Mouse (Mus musculus): ENCODE measurements around the gene Fh1. TPM values are rescaled to one million over a fixed set of nuclear protein-coding genes. Genes with fewer than 3 reads are reported as not detected.

Gene Fh1
- polyA plus RNA-seq, 1 experiment from 2014 or later = 70.1 TPM

DNA sequence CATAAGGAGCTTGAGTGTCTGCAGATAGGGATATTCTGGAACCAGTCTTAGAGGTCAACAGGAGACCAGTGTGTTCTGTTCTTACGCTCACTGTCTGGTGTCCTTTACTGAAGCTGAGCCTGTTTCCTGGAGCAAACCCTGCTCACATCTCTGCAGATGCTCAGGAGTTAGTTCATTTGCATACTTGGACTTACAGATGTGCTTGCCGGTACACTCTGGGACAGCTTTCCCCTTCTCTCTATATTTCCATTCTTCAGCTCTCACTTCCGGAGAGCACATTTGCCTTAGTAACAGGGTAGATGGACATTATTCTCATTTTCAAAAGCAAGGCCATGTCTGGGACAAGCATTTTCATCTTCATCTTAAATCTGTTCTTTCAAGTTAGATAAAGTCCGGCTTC, 23.2 kb upstream of the Fh1 start:
- no peaks in the 10 kb centered on the region for H3K9me3 ChIP-seq (replicated peaks; ENCODE audit: control insufficient read depth, low read length)
- no peak overlapping the region for H3K4me3 ChIP-seq (ENCODE audit: low read depth, low read length)
- H3K27ac ChIP-seq (ENCODE audit: low read length) = no peak overlapping the region
- no peaks in the 10 kb centered on the region for H3K27me3 ChIP-seq (ENCODE audit: control insufficient read depth, insufficient read depth, low read depth, low read length)
- no peak for ATAC-seq (ENCODE audit: low read depth)
- no peaks in the 10 kb centered on the region for H3K36me3 ChIP-seq (ENCODE audit: control insufficient read depth, insufficient read depth)
- no peak overlapping the region for H3K9ac ChIP-seq (ENCODE audit: low read depth, low read length)
- WGBS (ENCODE audit: insufficient replicate concordance) = 83% methylated on average over 4 of the region's 4 CpGs
- no peak overlapping the region for H3K4me2 ChIP-seq (ENCODE audit: low read depth, low read length)
- no peaks in the 10 kb centered on the region for H3K4me1 ChIP-seq (ENCODE audit: control insufficient read depth, low read depth, low read length)

DNA sequence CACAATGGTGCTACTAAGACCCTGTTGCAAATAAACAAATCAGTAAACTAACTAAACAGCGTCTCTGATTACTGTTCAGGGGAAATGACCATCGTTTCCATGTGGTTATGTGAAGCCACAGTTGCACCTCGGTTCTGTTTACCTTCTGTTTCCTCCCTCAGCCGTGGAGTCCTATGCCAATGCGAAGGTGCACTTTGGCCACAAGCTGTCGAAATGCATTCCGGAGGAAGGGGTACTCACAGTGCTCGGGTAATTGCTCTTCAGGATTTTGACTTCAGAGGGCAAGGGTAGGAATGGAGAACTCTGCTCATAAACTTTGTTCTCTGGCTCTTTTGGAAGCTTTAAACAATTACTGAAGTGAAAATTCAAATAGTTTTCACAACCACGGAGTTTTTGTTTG, 21.5 kb upstream of the Fh1 start:
- Histone ChIP-seq H3K4me2 (ENCODE audit: low read depth, low read length) (no peak overlapping the region), H3K27me3 (ENCODE audit: control insufficient read depth, insufficient read depth, low read depth, low read length) (no peaks in the 10 kb centered on the region), H3K36me3 (ENCODE audit: control insufficient read depth, insufficient read depth) (no peaks in the 10 kb centered on the region), H3K9me3 (replicated peaks; ENCODE audit: control insufficient read depth, low read length) (no peaks in the 10 kb centered on the region), H3K4me3 (ENCODE audit: low read depth, low read length) (no peak overlapping the region), H3K9ac (ENCODE audit: low read depth, low read length) (no peak overlapping the region), H3K4me1 (ENCODE audit: control insufficient read depth, low read depth, low read length) (no peaks in the 10 kb centered on the region), H3K27ac (ENCODE audit: low read length) (peak overlapping the region; percentile 54; the same call in 1 of the 2 replicates)
- ATAC-seq (ENCODE audit: low read depth) = peak; percentile 85
- WGBS (ENCODE audit: insufficient replicate concordance) = 27% methylated on average over 9 of the region's 9 CpGs

DNA sequence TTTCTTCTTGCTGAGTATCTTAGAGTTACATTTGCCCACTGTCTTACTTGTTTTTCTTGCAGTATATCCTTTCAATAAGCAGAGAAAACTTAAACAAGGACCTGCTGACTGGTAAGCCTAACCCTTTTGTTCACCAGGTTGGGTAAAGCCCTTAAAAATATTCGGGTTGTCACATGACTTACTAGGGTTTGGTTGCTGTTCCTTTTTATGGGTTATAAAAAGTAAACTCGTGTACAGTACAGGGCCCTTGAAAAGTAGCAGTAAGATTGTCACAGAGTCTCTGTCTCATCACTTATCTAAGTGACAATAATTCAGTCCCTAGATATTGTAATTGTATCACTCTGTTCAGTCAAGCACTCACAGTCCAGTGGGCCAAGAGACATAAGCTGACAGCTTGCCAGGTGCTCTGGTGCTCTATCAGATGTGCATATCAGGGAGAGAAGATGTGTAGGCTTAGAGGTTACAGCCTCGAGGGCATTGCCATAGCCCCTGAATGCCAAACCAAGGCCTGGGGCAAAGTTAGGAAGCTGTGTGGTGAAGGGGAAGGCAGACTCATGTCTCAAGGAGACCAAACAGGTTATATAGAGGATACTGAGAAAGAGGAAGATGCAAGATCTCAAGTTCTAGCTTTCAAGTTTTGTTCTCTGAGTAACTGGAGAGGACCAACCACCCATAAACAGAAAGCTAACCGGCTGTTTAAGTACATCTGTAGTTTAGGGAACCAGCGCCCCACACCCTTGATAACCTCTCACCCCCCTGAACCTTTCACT, 18.2 kb upstream of the Fh1 start:
- H3K36me3 ChIP-seq (ENCODE audit: control insufficient read depth, insufficient read depth) = no peaks in the 10 kb centered on the region

DNA sequence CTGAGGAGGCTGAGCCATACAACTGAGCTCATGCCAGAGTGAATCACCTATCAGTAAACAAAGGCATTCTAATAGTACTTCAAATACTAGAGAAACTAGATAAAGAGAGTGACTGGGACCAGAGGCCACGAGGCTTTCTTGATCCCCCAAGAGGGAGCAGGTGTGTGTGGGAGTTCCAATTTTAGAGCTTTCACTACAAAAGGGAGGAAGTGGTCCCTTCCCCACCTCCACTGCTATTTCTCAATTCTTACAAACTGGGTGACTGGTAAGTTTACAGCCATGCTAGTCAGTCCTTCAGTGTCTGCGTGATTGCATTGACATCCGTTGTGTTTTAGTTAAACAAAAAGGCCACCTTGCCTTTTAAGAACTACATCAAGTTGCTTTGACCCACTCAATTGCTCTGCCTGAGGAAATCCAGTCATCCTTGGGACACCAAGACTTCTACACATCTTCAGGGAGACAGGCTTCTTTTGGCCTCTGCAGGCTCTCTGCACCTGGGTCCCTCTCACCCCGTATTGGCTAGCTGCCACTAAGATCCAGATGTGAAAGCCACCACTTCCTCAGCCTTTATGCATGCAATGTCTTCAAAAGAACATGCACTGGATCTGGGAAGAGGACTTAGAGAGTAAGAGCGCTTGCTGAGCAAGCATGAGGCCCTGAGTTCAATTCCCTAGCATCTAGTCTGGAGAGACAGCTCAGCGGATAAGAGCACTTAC, 15.2 kb upstream of the Fh1 start:
- 44% methylated on average over 6 of the region's 6 CpGs for WGBS (ENCODE audit: insufficient replicate concordance)
- Histone ChIP-seq H3K4me1 (ENCODE audit: control insufficient read depth, low read depth, low read length) (peaks cover 2% of the 10 kb centered on the region; the same call in 1 of the 2 replicates), H3K9ac (ENCODE audit: low read depth, low read length) (no peak overlapping the region), H3K27ac (ENCODE audit: low read length) (no peak overlapping the region), H3K27me3 (ENCODE audit: control insufficient read depth, insufficient read depth, low read depth, low read length) (no peaks in the 10 kb centered on the region), H3K4me2 (ENCODE audit: low read depth, low read length) (no peak overlapping the region), H3K36me3 (ENCODE audit: control insufficient read depth, insufficient read depth) (no peaks in the 10 kb centered on the region), H3K9me3 (replicated peaks; ENCODE audit: control insufficient read depth, low read length) (no peaks in the 10 kb centered on the region), H3K4me3 (ENCODE audit: low read depth, low read length) (no peak overlapping the region)
- ATAC-seq (ENCODE audit: low read depth) = no peak

More for the DNA sequence above, 18.2 kb upstream of the Fh1 start:
- no peak overlapping the region for H3K4me2 ChIP-seq (ENCODE audit: low read depth, low read length)
- H3K9me3 ChIP-seq (replicated peaks; ENCODE audit: control insufficient read depth, low read length) = no peaks in the 10 kb centered on the region
- no peak overlapping the region for H3K4me3 ChIP-seq (ENCODE audit: low read depth, low read length)
- WGBS (ENCODE audit: insufficient replicate concordance) = 34% methylated on average over 5 of the region's 5 CpGs
- ATAC-seq (ENCODE audit: low read depth) = no peak
- peaks cover 2% of the 10 kb centered on the region; the same call in 1 of the 2 replicates for H3K4me1 ChIP-seq (ENCODE audit: control insufficient read depth, low read depth, low read length)
- no peak overlapping the region for H3K27ac ChIP-seq (ENCODE audit: low read length)
- no peak overlapping the region for H3K9ac ChIP-seq (ENCODE audit: low read depth, low read length)
- no peaks in the 10 kb centered on the region for H3K27me3 ChIP-seq (ENCODE audit: control insufficient read depth, insufficient read depth, low read depth, low read length)

DNA sequence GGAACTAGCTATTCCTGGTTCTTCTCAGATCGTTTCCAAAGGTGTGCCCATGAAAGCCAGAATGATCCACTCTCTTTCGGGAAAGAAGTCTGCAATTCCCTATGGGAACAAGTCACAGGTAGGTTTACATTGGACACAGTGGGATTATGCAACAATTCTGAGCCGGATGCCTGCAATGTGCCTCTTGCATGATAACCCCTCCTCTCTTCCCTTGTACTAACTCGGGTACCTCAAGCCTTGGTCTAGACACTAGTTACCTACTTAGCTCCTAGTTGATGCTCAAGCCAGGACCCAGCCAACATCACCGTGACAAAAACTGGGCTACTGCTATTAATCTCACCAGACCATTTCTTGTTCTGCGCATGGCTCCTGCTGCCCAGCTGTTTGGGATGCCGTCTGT, 13.6 kb upstream of the Fh1 start:
- H3K36me3 ChIP-seq (ENCODE audit: control insufficient read depth, insufficient read depth) = no peaks in the 10 kb centered on the region
- 57% methylated on average over 7 of the region's 7 CpGs for WGBS (ENCODE audit: insufficient replicate concordance)

DNA sequence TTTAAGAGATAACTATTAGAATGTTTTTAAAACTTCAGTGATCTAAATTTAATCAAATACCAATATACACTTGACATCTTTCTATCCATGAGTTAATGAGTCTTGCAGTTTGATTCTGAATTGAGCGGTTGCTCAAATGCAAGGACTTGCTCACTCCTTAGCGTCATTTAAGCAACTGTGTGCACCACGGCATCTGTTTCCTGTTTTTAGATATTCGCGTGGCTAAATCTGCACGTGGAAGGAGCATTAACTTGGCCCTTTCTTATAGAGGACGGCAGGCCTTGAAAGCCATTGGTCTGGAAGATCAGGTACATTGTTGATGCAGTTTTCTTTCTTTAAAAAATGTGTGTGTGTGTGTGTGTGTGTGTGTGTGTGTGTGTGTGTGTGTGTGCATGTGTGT, 12.2 kb upstream of the Fh1 start:
- H3K36me3 ChIP-seq (ENCODE audit: control insufficient read depth, insufficient read depth) = no peaks in the 10 kb centered on the region
- no peak for ATAC-seq (ENCODE audit: low read depth)
- no peaks in the 10 kb centered on the region for H3K9me3 ChIP-seq (replicated peaks; ENCODE audit: control insufficient read depth, low read length)
- no peak overlapping the region for H3K9ac ChIP-seq (ENCODE audit: low read depth, low read length)
- H3K4me3 ChIP-seq (ENCODE audit: low read depth, low read length) = no peak overlapping the region
- H3K27ac ChIP-seq (ENCODE audit: low read length) = no peak overlapping the region
- H3K27me3 ChIP-seq (ENCODE audit: control insufficient read depth, insufficient read depth, low read depth, low read length) = no peaks in the 10 kb centered on the region
- H3K4me1 ChIP-seq (ENCODE audit: control insufficient read depth, low read depth, low read length) = peaks cover 2% of the 10 kb centered on the region; the same call in 1 of the 2 replicates
- 19% methylated on average over 7 of the region's 7 CpGs for WGBS (ENCODE audit: insufficient replicate concordance)
- H3K4me2 ChIP-seq (ENCODE audit: low read depth, low read length) = no peak overlapping the region

More for the DNA sequence above, 13.6 kb upstream of the Fh1 start:
- Histone ChIP-seq H3K4me1 (ENCODE audit: control insufficient read depth, low read depth, low read length) (peaks cover 2% of the 10 kb centered on the region; the same call in 1 of the 2 replicates), H3K9me3 (replicated peaks; ENCODE audit: control insufficient read depth, low read length) (no peaks in the 10 kb centered on the region), H3K27ac (ENCODE audit: low read length) (no peak overlapping the region), H3K9ac (ENCODE audit: low read depth, low read length) (no peak overlapping the region), H3K4me2 (ENCODE audit: low read depth, low read length) (no peak overlapping the region), H3K27me3 (ENCODE audit: control insufficient read depth, insufficient read depth, low read depth, low read length) (no peaks in the 10 kb centered on the region), H3K4me3 (ENCODE audit: low read depth, low read length) (no peak overlapping the region)
- ATAC-seq (ENCODE audit: low read depth) = peak; percentile 55

DNA sequence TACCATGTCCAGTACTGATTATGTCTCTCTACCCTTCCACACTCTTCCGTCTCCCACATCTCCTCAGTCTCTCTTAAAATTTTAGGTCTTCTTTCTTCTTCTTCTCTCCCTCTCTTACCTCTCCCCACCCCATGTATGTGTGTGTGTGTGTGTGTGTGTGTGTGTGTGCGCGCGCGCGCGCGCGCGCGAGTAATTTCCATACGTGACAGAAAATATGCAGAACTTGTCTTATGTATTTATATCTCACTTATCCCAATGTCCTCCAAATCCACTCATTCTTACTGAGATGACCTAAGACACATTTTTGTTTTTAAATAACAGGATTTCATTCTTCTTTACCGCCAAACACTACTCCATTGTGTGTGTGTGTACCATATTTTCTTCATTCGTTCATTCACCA, 7.0 kb upstream of the Fh1 start:
- 0 out of 2 replicates have a peak overlapping the region, but pooled peaks have one; percentile 21 for H3K4me3 ChIP-seq (ENCODE audit: low read depth, low read length)
- H3K4me1 ChIP-seq (ENCODE audit: control insufficient read depth, low read depth, low read length) = peaks cover 2% of the 10 kb centered on the region
- peak overlapping the region; percentile 22; the same call in 1 of the 2 replicates for H3K4me2 ChIP-seq (ENCODE audit: low read depth, low read length)
- no peaks in the 10 kb centered on the region for H3K27me3 ChIP-seq (ENCODE audit: control insufficient read depth, insufficient read depth, low read depth, low read length)
- H3K36me3 ChIP-seq (ENCODE audit: control insufficient read depth, insufficient read depth) = no peaks in the 10 kb centered on the region
- H3K9ac ChIP-seq (ENCODE audit: low read depth, low read length) = no peak overlapping the region
- no peak overlapping the region for H3K27ac ChIP-seq (ENCODE audit: low read length)
- 89% methylated on average over 14 of the region's 14 CpGs for WGBS (ENCODE audit: insufficient replicate concordance)
- no peaks in the 10 kb centered on the region for H3K9me3 ChIP-seq (replicated peaks; ENCODE audit: control insufficient read depth, low read length)
- ATAC-seq (ENCODE audit: low read depth) = no peak

DNA sequence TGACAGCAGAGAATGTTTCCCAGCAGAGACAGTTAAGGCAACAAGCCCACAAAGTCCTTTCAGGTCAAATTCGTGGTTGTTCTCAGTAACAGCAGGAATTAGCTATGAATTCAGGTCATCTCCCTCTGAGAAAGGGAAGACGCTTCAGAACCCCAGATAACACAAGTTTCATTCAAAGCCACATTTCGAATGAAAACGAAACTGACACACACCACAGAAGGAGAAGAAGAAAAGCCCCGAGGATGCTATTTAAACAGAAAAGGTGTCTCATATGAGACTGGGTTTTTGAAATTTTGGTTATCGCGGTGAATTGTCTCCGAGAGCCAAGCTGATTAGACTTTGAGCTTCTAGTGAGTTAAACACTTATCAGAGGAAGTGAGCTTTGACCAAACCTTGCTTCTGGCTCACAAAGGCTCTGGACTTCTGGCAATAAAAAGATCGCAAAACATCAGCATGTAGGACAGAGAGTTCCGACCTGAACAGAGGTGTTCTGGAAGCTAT, 6.3 kb upstream of the Fh1 start:
- Histone ChIP-seq H3K9ac (ENCODE audit: low read depth, low read length) (peak overlapping the region; percentile 13), H3K4me2 (ENCODE audit: low read depth, low read length) (peak overlapping the region; percentile 12), H3K4me3 (ENCODE audit: low read depth, low read length) (0 out of 2 replicates have a peak overlapping the region, but pooled peaks have one; percentile 9), H3K27ac (ENCODE audit: low read length) (peak overlapping the region; percentile 51), H3K36me3 (ENCODE audit: control insufficient read depth, insufficient read depth) (no peaks in the 10 kb centered on the region), H3K9me3 (replicated peaks; ENCODE audit: control insufficient read depth, low read length) (no peaks in the 10 kb centered on the region), H3K4me1 (ENCODE audit: control insufficient read depth, low read depth, low read length) (peaks cover 2% of the 10 kb centered on the region), H3K27me3 (ENCODE audit: control insufficient read depth, insufficient read depth, low read depth, low read length) (no peaks in the 10 kb centered on the region)
- 26% methylated on average over 10 of the region's 10 CpGs for WGBS (ENCODE audit: insufficient replicate concordance)
- ATAC-seq (ENCODE audit: low read depth) = peak; percentile 50; the same call in 1 of the 2 replicates

DNA sequence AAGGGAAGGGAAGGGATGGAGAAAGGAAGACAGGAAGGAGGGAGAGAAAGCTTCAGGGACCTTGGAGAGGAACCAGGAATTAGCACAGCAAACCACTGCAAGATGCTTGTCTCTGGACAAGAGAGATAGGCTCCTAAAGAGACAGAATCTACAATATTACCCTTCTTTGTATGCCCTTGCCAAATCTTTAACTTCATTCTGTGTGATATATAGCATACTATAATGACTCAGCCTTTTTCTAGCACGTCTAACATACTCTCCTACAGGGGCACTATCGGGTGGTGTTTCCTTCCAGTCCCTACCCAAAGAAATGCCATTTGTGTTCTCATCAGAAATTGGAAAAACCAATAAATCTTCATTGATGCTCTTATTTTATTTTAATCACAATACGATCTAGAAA, 5.6 kb upstream of the Fh1 start:
- Histone ChIP-seq H3K4me2 (ENCODE audit: low read depth, low read length) (no peak overlapping the region), H3K4me3 (ENCODE audit: low read depth, low read length) (no peak overlapping the region), H3K9ac (ENCODE audit: low read depth, low read length) (no peak overlapping the region), H3K36me3 (ENCODE audit: control insufficient read depth, insufficient read depth) (no peaks in the 10 kb centered on the region), H3K27me3 (ENCODE audit: control insufficient read depth, insufficient read depth, low read depth, low read length) (no peaks in the 10 kb centered on the region), H3K27ac (ENCODE audit: low read length) (no peak overlapping the region; the same call in none of the 2 replicates), H3K4me1 (ENCODE audit: control insufficient read depth, low read depth, low read length) (peaks cover 2% of the 10 kb centered on the region), H3K9me3 (replicated peaks; ENCODE audit: control insufficient read depth, low read length) (no peaks in the 10 kb centered on the region)
- no peak for ATAC-seq (ENCODE audit: low read depth)
- WGBS (ENCODE audit: insufficient replicate concordance) = 53% methylated on average over 3 of the region's 3 CpGs

All from liver, embryonic 16.5 days (tissue).